Mouse (Mus musculus): ENCODE data around the gene Prpf6. TPM values are rescaled to one million over a fixed set of nuclear protein-coding genes. Genes with fewer than 3 reads are reported as not detected.

Gene Prpf6
- polyA plus RNA-seq (2014; fragmentation: Nextera tagmentation; extraction: Ambion mirVana): 58.8 and 59.6 TPM in 2 replicates

DNA sequence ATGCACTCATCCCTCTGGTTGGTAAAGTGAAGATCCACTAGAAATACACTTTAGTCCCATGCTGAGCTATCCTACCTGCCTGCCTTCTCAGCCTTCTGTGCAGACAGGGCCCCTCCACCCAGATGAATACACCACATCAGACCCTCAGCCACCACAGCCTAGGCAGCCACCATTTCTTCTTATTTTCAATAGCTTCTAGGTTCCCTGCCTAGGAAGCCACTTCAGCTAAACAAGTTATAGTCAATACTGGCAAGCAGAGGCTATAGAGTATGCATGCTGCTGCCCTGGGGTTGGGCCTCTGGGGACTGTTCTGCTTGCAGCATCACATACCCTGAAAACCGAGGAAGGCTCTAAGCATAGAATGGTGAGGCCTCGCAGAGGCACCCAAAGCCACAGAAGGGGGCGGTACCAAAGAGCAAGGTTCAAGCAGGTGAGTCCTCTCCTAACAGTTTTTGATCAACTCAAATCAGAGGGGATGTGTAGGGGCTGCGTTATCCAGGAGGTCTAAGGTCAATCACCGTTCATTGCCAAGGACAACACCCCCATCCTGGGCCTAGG is at the start of gene Prpf6:
Gene Prpf6, plus strand, starts transcription at position 341 of the 558 bp plus-strand sequence.
- 3% methylated on average over 5 of the region's 5 CpGs for WGBS
- peak; percentile 17; the same call in 1 of the 2 replicates for ATAC-seq (ENCODE audit: insufficient read depth)
- Histone ChIP-seq H3K4me2 (peak within 1 kb of the TSS; percentile 84), H3K27me3 (ENCODE audit: insufficient read depth, low read length) (no peaks in the 10 kb centered on the region), H3K9me3 (ENCODE audit: low read depth, low read length) (no peaks in the 10 kb centered on the region), H3K27ac (ENCODE audit: low read depth) (peak within 1 kb of the TSS; percentile 82), H3K4me3 (ENCODE audit: low read depth, low read length) (peak within 1 kb of the TSS; percentile 96), H3K36me3 (ENCODE audit: insufficient read depth) (peaks cover 47% of the 10 kb centered on the region), H3K4me1 (ENCODE audit: insufficient read depth) (no peaks in the 10 kb centered on the region), H3K9ac (peak within 1 kb of the TSS; percentile 91)
- peak; percentile 38 for DNase-seq
- TF ChIP-seq CTCF (IDR thresholded peaks at IDR 0.05; ENCODE audit: low read depth): no peak

GRCm38 (mm10) chr2:181546142-181546541 is 45.5 kb upstream of the Prpf6 start:
- no peak for ATAC-seq (ENCODE audit: insufficient read depth)

GRCm38 (mm10) chr2:181548227-181548626 is 43.4 kb upstream of the Prpf6 start:
- Histone ChIP-seq H3K36me3 (ENCODE audit: insufficient read depth) (peaks cover 70% of the 10 kb centered on the region), H3K4me1 (ENCODE audit: insufficient read depth) (no peaks in the 10 kb centered on the region)

More at GRCm38 (mm10) chr2:181546142-181546541, 45.5 kb upstream of the Prpf6 start:
- Histone ChIP-seq H3K4me3 (ENCODE audit: low read depth, low read length) (no peak overlapping the region), H3K27ac (ENCODE audit: low read depth) (no peak overlapping the region), H3K36me3 (ENCODE audit: insufficient read depth) (peaks cover 59% of the 10 kb centered on the region), H3K4me1 (ENCODE audit: insufficient read depth) (no peaks in the 10 kb centered on the region), H3K4me2 (no peak overlapping the region), H3K9me3 (ENCODE audit: low read depth, low read length) (no peaks in the 10 kb centered on the region), H3K27me3 (ENCODE audit: insufficient read depth, low read length) (no peaks in the 10 kb centered on the region), H3K9ac (no peak overlapping the region)
- WGBS: 93% methylated on average over 7 of the region's 7 CpGs
- DNase-seq: no peak
- TF ChIP-seq CTCF (IDR thresholded peaks at IDR 0.05; ENCODE audit: low read depth): no peak

DNA sequence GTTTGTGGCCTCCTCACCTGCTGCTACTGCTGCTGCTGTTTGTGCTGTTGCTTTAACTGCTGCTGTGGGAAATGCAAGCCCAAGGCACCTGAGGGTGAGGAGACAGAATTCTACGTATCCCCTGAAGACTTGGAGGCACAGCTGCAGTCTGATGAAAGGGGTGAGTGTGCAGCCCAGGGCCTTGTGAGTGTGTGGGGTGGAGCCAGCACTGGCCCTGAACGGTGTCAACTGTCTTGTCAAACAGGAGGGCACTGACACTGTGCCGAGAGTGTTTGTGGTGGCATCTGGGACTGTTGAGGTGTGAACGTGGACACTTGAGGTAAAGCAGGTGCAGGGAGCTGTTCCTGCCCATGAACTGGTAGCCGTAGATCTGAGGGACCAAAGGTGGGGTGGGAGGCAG is 43.0 kb upstream of the Prpf6 start:
- no peak for TF ChIP-seq CTCF (IDR thresholded peaks at IDR 0.05; ENCODE audit: low read depth)
- DNase-seq: no peak
- H3K36me3 ChIP-seq (ENCODE audit: insufficient read depth): peaks cover 70% of the 10 kb centered on the region
- no peak for ATAC-seq (ENCODE audit: insufficient read depth)
- no peak overlapping the region for H3K9ac ChIP-seq
- 84% methylated on average over 5 of the region's 5 CpGs for WGBS
- no peak overlapping the region for H3K4me3 ChIP-seq (ENCODE audit: low read depth, low read length)
- no peaks in the 10 kb centered on the region for H3K4me1 ChIP-seq (ENCODE audit: insufficient read depth)
- no peaks in the 10 kb centered on the region for H3K27me3 ChIP-seq (ENCODE audit: insufficient read depth, low read length)
- H3K9me3 ChIP-seq (ENCODE audit: low read depth, low read length): no peaks in the 10 kb centered on the region
- no peak overlapping the region for H3K4me2 ChIP-seq
- H3K27ac ChIP-seq (ENCODE audit: low read depth): no peak overlapping the region

More at GRCm38 (mm10) chr2:181548227-181548626, 43.4 kb upstream of the Prpf6 start:
- Histone ChIP-seq H3K27ac (ENCODE audit: low read depth) (no peak overlapping the region), H3K4me2 (no peak overlapping the region), H3K27me3 (ENCODE audit: insufficient read depth, low read length) (no peaks in the 10 kb centered on the region), H3K9ac (no peak overlapping the region), H3K9me3 (ENCODE audit: low read depth, low read length) (no peaks in the 10 kb centered on the region), H3K4me3 (ENCODE audit: low read depth, low read length) (no peak overlapping the region)
- TF ChIP-seq CTCF (IDR thresholded peaks at IDR 0.05; ENCODE audit: low read depth): no peak
- ATAC-seq (ENCODE audit: insufficient read depth) (no peak), DNase-seq (no peak)
- WGBS: 81% methylated on average over 1 of the region's 1 CpGs

DNA sequence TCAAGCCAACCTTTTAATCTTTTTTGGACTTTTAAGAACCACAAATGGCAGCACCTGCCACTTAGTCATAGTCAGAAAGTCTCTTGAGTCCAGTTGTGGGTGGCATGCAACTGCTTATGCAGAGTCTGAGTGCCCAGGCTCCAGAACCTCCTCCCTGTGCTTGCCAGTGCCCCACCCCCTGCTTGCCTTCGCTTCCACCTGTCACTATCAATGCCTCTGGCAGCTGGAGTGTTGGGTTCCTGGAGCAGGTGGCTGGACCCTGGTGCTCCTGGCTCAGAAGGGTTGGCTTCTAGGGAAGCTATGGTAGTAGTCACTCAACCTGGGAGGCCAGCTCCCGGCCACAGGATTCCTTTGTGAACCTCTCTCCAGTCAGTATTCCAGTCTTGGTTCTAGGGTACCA is 41.4 kb upstream of the Prpf6 start:
- peaks cover 73% of the 10 kb centered on the region for H3K36me3 ChIP-seq (ENCODE audit: insufficient read depth)
- H3K27me3 ChIP-seq (ENCODE audit: insufficient read depth, low read length): no peaks in the 10 kb centered on the region
- H3K9ac ChIP-seq: no peak overlapping the region
- H3K4me3 ChIP-seq (ENCODE audit: low read depth, low read length): no peak overlapping the region
- no peak for TF ChIP-seq CTCF (IDR thresholded peaks at IDR 0.05; ENCODE audit: low read depth)
- no peak overlapping the region for H3K27ac ChIP-seq (ENCODE audit: low read depth)
- ATAC-seq (ENCODE audit: insufficient read depth): no peak
- H3K4me2 ChIP-seq: no peak overlapping the region
- no peaks in the 10 kb centered on the region for H3K9me3 ChIP-seq (ENCODE audit: low read depth, low read length)
- WGBS: 92% methylated on average over 2 of the region's 2 CpGs
- no peaks in the 10 kb centered on the region for H3K4me1 ChIP-seq (ENCODE audit: insufficient read depth)
- DNase-seq: no peak

DNA sequence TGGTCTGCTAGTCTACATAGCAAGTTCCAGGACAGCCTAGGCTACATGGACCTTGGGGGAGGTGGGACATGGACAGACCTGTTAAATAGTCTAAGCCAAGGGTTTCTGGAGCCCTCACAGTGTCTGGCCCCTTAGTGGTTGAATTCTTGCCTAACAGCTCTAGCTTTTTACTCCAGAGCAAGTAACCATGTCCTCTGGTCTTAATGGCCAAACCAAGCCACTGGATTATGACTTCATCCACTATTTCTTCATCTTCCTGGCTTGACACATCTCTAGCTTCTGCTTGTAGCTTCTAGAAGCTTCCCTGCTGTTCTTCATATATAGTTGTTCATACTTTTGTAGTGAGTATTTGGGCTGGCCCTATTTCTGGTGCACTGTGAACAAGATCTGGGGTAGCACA is 37.9 kb upstream of the Prpf6 start:
- no peak for TF ChIP-seq CTCF (IDR thresholded peaks at IDR 0.05; ENCODE audit: low read depth)
- H3K4me2 ChIP-seq: no peak overlapping the region
- no peak overlapping the region for H3K9ac ChIP-seq
- no peak overlapping the region for H3K4me3 ChIP-seq (ENCODE audit: low read depth, low read length)
- ATAC-seq (ENCODE audit: insufficient read depth) (no peak), DNase-seq (no peak)
- no peaks in the 10 kb centered on the region for H3K4me1 ChIP-seq (ENCODE audit: insufficient read depth)
- H3K27me3 ChIP-seq (ENCODE audit: insufficient read depth, low read length): no peaks in the 10 kb centered on the region
- peaks cover 46% of the 10 kb centered on the region for H3K36me3 ChIP-seq (ENCODE audit: insufficient read depth)
- H3K27ac ChIP-seq (ENCODE audit: low read depth): no peak overlapping the region
- H3K9me3 ChIP-seq (ENCODE audit: low read depth, low read length): no peaks in the 10 kb centered on the region

- no peak for DNase-seq
These were observed 24.3 kb upstream of the Prpf6 start for GRCm38 (mm10) chr2:181567338-181567737.

More at GRCm38 (mm10) chr2:181567338-181567737, 24.3 kb upstream of the Prpf6 start:
- Histone ChIP-seq H3K4me2 (no peak overlapping the region), H3K36me3 (ENCODE audit: insufficient read depth) (peaks cover under 1% of the 10 kb centered on the region; the same call in 1 of the 2 replicates), H3K27ac (ENCODE audit: low read depth) (no peak overlapping the region), H3K27me3 (ENCODE audit: insufficient read depth, low read length) (no peaks in the 10 kb centered on the region), H3K9ac (no peak overlapping the region), H3K9me3 (ENCODE audit: low read depth, low read length) (no peaks in the 10 kb centered on the region), H3K4me1 (ENCODE audit: insufficient read depth) (no peaks in the 10 kb centered on the region), H3K4me3 (ENCODE audit: low read depth, low read length) (no peak overlapping the region)
- 85% methylated on average over 3 of the region's 3 CpGs for WGBS
- TF ChIP-seq CTCF (IDR thresholded peaks at IDR 0.05; ENCODE audit: low read depth): no peak
- no peak for ATAC-seq (ENCODE audit: insufficient read depth)

Data from lung, embryonic 14.5 days (tissue).